Mouse (Mus musculus) thymus, adult 2 months (tissue): ENCODE results near the gene Hk2. TPM values are rescaled to one million over a fixed set of nuclear protein-coding genes. Genes with fewer than 3 reads are reported as not detected.
"Not testable (repeated sequence)": the region's sequence is repeated elsewhere in the genome, so short reads cannot be mapped to it uniquely, and the experiment has no call there.

Source experiments
- DNase-seq: peaks from one replicate; pipeline ENCODE4 v3.0.0; 2021
- H3K27ac ChIP-seq: fragments of 200-500 bp; 2 replicates; pipeline ENCODE4 v1.5.1; 2012; ENCODE audit warnings: low read length, control low read depth; ENCODE audit not compliant: control insufficient read depth, insufficient read depth
- H3K27me3 ChIP-seq: fragments of 200-500 bp; 2 replicates; pipeline ENCODE4 v1.6.1; 2012; ENCODE audit warnings: mild to moderate bottlenecking, low read length, moderate library complexity, mixed read lengths; ENCODE audit not compliant: control insufficient read depth, insufficient read depth
- H3K36me3 ChIP-seq: fragments of 200-500 bp; 2 replicates; pipeline ENCODE4 v1.6.1; 2012; ENCODE audit warnings: mild to moderate bottlenecking, low read length, moderate library complexity; ENCODE audit not compliant: control insufficient read depth, insufficient read depth
- H3K4me1 ChIP-seq: fragments of 200-500 bp; replicated peaks from 2 replicates; pipeline ENCODE4 v1.6.1; 2012; ENCODE audit warnings: low read length; ENCODE audit not compliant: control insufficient read depth, insufficient read depth
- H3K4me3 ChIP-seq: fragments of 200-500 bp; 2 replicates; pipeline ENCODE4 v1.5.1; 2012; ENCODE audit warnings: mild to moderate bottlenecking, low read length, control low read depth, moderate library complexity; ENCODE audit not compliant: control insufficient read depth, insufficient read depth
- CTCF ChIP-seq: fragments of 200-500 bp; IDR thresholded peaks from 2 replicates; pipeline ENCODE4 v1.5.1; 2012; ENCODE audit warnings: mild to moderate bottlenecking, control low read depth, low read length, moderate library complexity, borderline replicate concordance; ENCODE audit not compliant: control insufficient read depth, poor library complexity, insufficient read depth; ENCODE audit errors: extremely low read depth
- POLR2A ChIP-seq: fragments of 200-500 bp; IDR thresholded peaks from 2 replicates; pipeline ENCODE4 v1.6.1; 2012; ENCODE audit warnings: mild to moderate bottlenecking, low read length, control low read depth, moderate library complexity; ENCODE audit not compliant: control insufficient read depth, poor library complexity, insufficient read depth; ENCODE audit errors: extremely low read depth
- WGBS: fragments of 180-500 bp; shearing (Covaris S2); methylation state at CpG from one replicate; pipeline ENCODE4 v1.1.7; 2018; 5-methylcytosine and 5-hydroxymethylcytosine counted together
- polyA plus RNA-seq: library from polyadenylated mRNA; depleted of rRNA; stranded (reverse); fragments of >200 nt; gene quantifications from 2 replicates; pipeline ENCODE4 v1.2.3, GENCODE M21; 2012; rRNA removed

Gene Hk2
- polyA plus RNA-seq, 1 experiment, result 6.7 TPM

DNA sequence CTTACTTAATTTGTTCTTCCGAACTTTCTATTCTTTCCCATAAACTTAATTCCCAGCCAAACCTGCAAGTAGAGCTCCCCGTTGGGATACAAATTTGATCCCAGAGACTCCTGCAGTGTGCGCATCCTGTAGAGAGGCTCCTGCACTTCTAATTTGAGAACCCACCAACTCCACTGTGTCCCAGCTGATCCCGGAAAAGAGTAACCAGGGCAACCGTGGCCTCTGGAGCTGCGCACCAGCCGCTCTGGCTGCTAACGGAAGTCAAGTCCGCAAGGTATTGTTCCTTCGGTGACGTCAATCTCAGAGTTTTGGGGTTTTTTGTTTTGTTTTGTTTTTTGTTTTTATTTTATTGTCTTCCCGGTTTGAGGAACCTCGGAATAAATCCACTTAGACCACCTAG, 79.6 kb downstream of the Hk2 start:
- Histone ChIP-seq H3K4me1 (no peaks in the 10 kb centered on the region), H3K27ac (no peak overlapping the region), H3K4me3 (no peak overlapping the region), H3K36me3 (no peaks in the 10 kb centered on the region), H3K27me3 (no peaks in the 10 kb centered on the region)
- TF ChIP-seq POLR2A (no peak), CTCF (no peak)
- DNase-seq, result no peak
- WGBS, result 70% methylated on average over 13 of the region's 13 CpGs

DNA sequence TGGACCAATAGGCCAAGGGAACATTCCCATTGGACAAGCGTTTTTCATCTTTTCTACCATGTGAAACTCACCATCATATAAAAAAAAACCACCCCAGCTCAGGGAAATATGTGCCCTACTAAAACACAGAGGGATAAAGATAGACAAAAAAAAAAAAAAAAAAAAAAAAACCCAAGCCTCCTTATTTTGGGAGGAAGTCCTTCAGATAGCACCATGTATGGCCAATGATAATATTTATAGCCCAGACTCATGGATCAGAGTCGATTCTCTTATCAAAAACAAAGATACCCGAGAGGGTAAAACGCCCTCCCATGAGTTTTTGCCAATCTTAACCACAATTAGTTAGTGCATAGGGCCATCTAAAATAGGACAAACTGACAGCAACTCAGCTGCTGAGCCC, 84.8 kb downstream of the Hk2 start:
- TF ChIP-seq CTCF (no peak), POLR2A (no peak)
- H3K27me3 ChIP-seq, result no peaks in the 10 kb centered on the region
- DNase-seq, result no peak
- WGBS, result 93% methylated on average over 4 of the region's 4 CpGs
- H3K4me3 ChIP-seq, result no peak overlapping the region
- no peaks in the 10 kb centered on the region for H3K4me1 ChIP-seq
- H3K36me3 ChIP-seq, result no peaks in the 10 kb centered on the region
- H3K27ac ChIP-seq, result no peak overlapping the region

DNA sequence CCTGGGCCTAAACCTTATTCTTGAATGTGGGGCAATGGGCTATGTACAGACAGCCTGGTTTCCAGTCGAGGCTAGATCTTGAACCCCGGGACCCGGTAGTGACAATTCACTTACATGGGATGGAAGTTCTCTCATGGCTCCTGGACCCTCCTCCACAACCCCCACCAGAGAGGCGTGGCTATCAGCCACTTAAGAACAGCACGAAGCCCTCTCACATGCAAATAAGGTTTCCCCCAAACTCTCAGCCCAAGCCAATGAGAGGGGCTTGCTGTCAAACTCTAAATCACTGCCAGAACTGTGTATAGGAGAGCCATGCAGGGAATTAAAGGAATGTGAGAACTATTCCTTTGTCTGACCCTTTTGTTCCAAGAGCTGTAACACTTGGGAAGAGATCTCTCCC, 85.7 kb downstream of the Hk2 start:
- H3K4me3 ChIP-seq, H3K36me3 ChIP-seq, DNase-seq, H3K27ac ChIP-seq, H3K4me1 ChIP-seq, H3K27me3 ChIP-seq: not testable (repeated sequence)
- WGBS, result 97% methylated on average over 5 of the region's 5 CpGs

DNA sequence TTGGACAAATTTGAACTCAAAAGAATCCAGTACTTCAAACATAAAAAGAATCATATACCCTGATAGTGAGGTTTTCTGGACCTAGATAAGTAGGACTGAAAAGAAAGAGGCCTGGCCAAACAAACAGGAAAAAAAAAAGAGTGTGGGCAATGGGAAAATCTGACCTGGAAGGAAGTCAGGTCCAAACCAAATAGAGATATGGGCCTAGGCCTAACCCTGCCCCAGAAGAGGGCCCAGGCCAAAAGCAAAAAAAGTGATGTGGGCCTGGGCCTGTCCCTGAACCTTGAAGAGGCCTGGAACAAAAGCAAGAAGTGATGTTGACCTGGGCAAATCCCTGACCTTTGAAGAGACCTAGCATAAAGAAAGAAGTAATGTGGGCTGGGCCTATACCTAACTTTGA, 90.1 kb downstream of the Hk2 start:
- H3K36me3 ChIP-seq, result no peaks in the 10 kb centered on the region
- TF ChIP-seq CTCF (no peak), POLR2A (no peak)
- no peak overlapping the region for H3K4me3 ChIP-seq
- H3K27me3 ChIP-seq, result no peaks in the 10 kb centered on the region
- H3K27ac ChIP-seq, result no peak overlapping the region
- H3K4me1 ChIP-seq, result no peaks in the 10 kb centered on the region
- DNase-seq, result no peak

DNA sequence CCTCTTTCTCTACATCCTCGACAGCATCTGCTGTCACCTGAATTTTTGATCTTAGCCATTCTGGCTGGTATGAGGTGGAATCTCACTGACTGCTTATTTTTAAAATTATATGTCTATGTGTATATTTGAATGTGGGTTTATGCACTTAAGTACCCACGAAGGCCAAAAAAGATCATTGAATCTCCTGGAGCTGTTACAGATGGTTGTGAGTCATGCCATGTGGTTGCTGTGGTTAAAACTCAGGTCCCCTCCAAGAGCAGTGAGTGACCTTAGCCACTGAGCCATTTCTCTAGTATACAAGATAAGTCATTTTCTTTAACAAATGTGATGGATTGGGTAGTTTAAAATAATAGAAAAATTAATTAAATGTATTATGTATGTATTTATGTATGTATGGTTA, 95.0 kb downstream of the Hk2 start:
- H3K4me1 ChIP-seq, H3K27me3 ChIP-seq, H3K27ac ChIP-seq, DNase-seq, H3K36me3 ChIP-seq, H3K4me3 ChIP-seq: not testable (repeated sequence)
- 35% methylated on average over 2 of the region's 2 CpGs for WGBS

DNA sequence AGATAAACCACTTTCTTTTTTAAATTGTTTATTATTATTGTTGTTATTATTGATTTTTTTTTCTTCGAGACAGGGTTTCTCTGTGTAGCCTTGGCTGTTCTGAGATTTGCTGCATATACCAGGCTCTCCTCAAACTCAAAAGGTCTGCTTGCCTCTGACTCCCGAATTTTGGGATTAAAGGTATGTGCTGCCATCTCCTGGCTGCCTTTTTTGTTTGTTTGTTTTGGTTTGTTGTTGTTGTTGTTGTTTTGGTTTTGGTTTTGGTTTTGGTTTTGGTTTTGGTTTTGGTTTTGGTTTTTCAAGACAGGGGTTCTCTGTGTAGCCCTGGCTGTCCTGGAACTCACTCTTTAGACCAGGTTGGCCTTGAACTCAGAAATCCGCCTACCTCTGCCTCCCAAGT, 96.6 kb downstream of the Hk2 start:
- 86% methylated on average over 3 of the region's 3 CpGs for WGBS
- not testable (repeated sequence) for DNase-seq, H3K4me1 ChIP-seq, H3K27me3 ChIP-seq, H3K27ac ChIP-seq, H3K4me3 ChIP-seq, H3K36me3 ChIP-seq

Other genes starting within 250 kb of the Hk2 start
- 19.2 and 20.4 TPM in 2 replicates for gene Pole4, start 69.1 kb downstream of the Hk2 start, polyA plus RNA-seq
- gene Sema4f, start 165.3 kb upstream of the Hk2 start, polyA plus RNA-seq, result 3.0 and 3.3 TPM in 2 replicates
- gene M1ap, start 172.4 kb upstream of the Hk2 start, polyA plus RNA-seq, result 0.58 and 1.3 TPM in 2 replicates